Mouse (Mus musculus) cerebellum, adult 2 months (tissue): Measurements from ENCODE around the gene Mettl7a2. TPM values are rescaled to one million over a fixed set of nuclear protein-coding genes. Genes with fewer than 3 reads are reported as not detected.

Experiments
- DNase-seq, 2 experiments: peaks; one replicate each; pipeline ENCODE4 v3.0.0; 2021
- H3K27ac ChIP-seq: fragments of 200-500 bp; 2 replicates; pipeline ENCODE4 v1.5.1; 2012; ENCODE audit warnings: low read length, control low read depth, inconsistent platforms; ENCODE audit not compliant: insufficient read depth
- H3K27me3 ChIP-seq: fragments of 200-500 bp; 2 replicates; pipeline ENCODE4 v1.6.1; 2012; ENCODE audit warnings: inconsistent platforms, mild to moderate bottlenecking, low read length, moderate library complexity; ENCODE audit not compliant: control insufficient read depth, insufficient read depth
- H3K4me1 ChIP-seq: fragments of 200-500 bp; 2 replicates; pipeline ENCODE4 v1.6.1; 2011; ENCODE audit warnings: low read length; ENCODE audit not compliant: control insufficient read depth, insufficient read depth
- H3K4me3 ChIP-seq: fragments of 200-500 bp; replicated peaks from 2 replicates; pipeline ENCODE3; 2011; ENCODE audit warnings: mild to moderate bottlenecking, low read depth, low read length, control low read depth; ENCODE audit not compliant: insufficient read depth
- CTCF ChIP-seq: fragments of 200-500 bp; IDR thresholded peaks from 2 replicates; pipeline ENCODE4 v1.5.1; 2011; ENCODE audit warnings: low read depth, mild to moderate bottlenecking, control low read depth, low read length, moderate library complexity, borderline replicate concordance; ENCODE audit not compliant: insufficient read depth
- POLR2A ChIP-seq: fragments of 200-500 bp; IDR thresholded peaks from 2 replicates; pipeline ENCODE4 v1.6.1; 2011; ENCODE audit warnings: low read length, control low read depth, borderline replicate concordance; ENCODE audit not compliant: insufficient read depth
- WGBS: fragments of 180-500 bp; shearing (Covaris S2); methylation state at CpG from one replicate; pipeline ENCODE4 v1.1.7; 2018; 5-methylcytosine and 5-hydroxymethylcytosine counted together
- polyA plus RNA-seq: library from polyadenylated mRNA; depleted of rRNA; stranded (reverse); fragments of >200 nt; gene quantifications from 2 replicates; pipeline ENCODE4 v1.2.3, GENCODE M21; 2012; rRNA removed

The Mettl7a2 gene
- polyA plus RNA-seq, 1 experiment, result not detected

GRCm38 (mm10) chr15:100395561-100395960 lies 42.6 kb downstream of the Mettl7a2 start:
- WGBS, result 98% methylated on average over 3 of the region's 3 CpGs
- Histone ChIP-seq H3K27ac (no peak overlapping the region), H3K27me3 (no peaks in the 10 kb centered on the region), H3K4me1 (no peaks in the 10 kb centered on the region), H3K4me3 (no peak overlapping the region)
- TF ChIP-seq POLR2A (no peak), CTCF (no peak)
- DNase-seq, result no peak

DNA sequence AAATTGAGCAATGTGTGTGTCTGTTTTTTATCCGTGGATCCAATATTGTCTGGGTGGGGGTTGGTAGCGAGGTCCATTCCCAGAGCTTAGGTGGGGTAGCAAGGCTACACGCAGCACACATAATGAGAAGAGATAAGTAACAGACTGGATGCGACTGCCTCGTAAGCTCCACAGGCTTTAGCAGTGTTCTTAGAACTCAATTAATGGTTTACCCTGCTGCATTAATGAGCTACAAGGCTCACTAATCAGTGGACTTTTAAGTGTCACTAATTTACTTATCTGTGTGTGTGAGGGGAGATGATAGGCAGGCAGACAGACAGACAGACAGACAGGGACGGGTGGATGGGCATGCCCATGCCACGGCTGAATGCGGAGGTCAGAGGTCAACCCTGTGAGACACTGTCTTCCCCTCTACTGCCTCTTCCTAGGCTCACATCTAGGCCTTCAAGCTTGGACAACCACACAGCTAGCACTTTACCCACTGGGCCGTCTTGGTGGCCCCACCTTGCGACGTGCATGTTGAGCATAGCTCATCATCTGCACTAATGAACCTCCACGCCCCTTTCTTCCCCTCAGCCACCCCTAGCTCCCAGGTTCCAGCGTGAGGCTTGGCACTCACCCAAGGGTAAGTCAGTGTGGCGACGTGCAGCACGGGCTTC lies 47.7 kb downstream of the Mettl7a2 start:
- H3K27me3 ChIP-seq, result no peaks in the 10 kb centered on the region
- no peak for DNase-seq
- H3K4me3 ChIP-seq, result no peak overlapping the region
- no peaks in the 10 kb centered on the region for H3K4me1 ChIP-seq
- TF ChIP-seq POLR2A (no peak), CTCF (no peak)
- H3K27ac ChIP-seq, result no peak overlapping the region
- 78% methylated on average over 16 of the region's 16 CpGs for WGBS

GRCm38 (mm10) chr15:100401811-100402210 lies 48.8 kb downstream of the Mettl7a2 start:
- TF ChIP-seq CTCF (no peak), POLR2A (no peak)
- Histone ChIP-seq H3K27me3 (no peaks in the 10 kb centered on the region), H3K4me1 (no peaks in the 10 kb centered on the region), H3K4me3 (no peak overlapping the region), H3K27ac (no peak overlapping the region)
- no peak for DNase-seq
- 84% methylated on average over 4 of the region's 4 CpGs for WGBS

GRCm38 (mm10) chr15:100402347-100402746 lies 49.3 kb downstream of the Mettl7a2 start:
- no peak for DNase-seq
- Histone ChIP-seq H3K27ac (no peak overlapping the region), H3K27me3 (no peaks in the 10 kb centered on the region), H3K4me3 (no peak overlapping the region), H3K4me1 (no peaks in the 10 kb centered on the region)
- 90% methylated on average over 14 of the region's 14 CpGs for WGBS
- no peak for TF ChIP-seq POLR2A
- no peak for TF ChIP-seq CTCF

DNA sequence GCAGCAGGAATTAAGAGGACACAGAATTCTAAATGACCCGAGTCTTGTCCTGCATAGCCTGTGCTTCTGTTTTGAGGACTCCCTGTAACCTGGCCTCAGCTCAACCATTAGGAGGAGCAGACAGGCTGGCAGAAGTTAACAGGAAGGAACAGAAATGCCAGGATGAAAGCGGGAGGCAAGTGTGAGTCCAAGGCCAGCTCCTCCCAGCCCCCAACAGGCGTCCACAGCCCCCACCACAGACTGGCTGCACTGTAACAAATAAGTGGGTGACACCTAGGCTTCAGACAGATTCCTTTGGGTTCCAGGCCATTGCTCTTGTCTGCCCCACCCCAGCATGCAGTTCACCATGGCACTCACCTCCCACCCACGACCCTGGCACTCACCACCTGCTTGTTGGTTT lies 49.8 kb downstream of the Mettl7a2 start:
- TF ChIP-seq CTCF (no peak), POLR2A (no peak)
- Histone ChIP-seq H3K27me3 (no peaks in the 10 kb centered on the region), H3K27ac (no peak overlapping the region), H3K4me1 (no peaks in the 10 kb centered on the region), H3K4me3 (no peak overlapping the region)
- no peak for DNase-seq
- WGBS, result 61% methylated on average over 4 of the region's 4 CpGs

DNA sequence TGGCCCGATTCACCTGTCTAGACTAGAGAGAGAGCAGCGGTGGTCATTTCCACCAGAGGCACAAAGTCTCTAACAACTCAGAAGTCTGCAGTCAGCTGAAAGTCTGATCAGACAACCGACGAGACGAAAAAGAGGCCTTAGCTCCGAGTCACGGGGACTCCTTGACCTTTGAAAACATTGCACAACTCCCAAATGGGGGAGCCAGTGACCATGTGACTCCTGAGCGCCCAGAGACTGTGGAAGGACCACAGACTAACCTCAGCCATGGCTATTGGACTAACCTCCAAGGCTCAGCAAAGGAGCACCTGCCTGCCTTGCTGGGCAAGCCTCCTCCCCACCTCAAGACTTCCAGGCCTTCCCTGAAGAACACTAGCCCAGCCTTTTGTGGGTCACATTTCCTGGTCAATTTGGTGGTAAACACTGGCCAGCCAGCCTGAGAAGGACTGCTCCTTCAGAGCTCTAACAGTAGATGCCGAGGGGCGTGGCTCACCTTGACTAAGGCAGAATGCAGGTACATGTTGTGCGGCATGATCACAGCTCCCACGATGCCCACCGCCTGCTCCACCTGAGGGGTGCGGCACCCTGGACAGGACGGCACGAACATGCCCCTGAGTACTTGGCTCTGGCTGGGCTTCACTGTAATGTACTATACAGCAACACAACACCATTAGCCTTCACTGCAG lies 50.5 kb downstream of the Mettl7a2 start:
- Histone ChIP-seq H3K27me3 (no peaks in the 10 kb centered on the region), H3K27ac (no peak overlapping the region), H3K4me3 (no peak overlapping the region), H3K4me1 (no peaks in the 10 kb centered on the region)
- 93% methylated on average over 16 of the region's 16 CpGs for WGBS
- TF ChIP-seq CTCF (no peak), POLR2A (no peak)
- no peak for DNase-seq

DNA sequence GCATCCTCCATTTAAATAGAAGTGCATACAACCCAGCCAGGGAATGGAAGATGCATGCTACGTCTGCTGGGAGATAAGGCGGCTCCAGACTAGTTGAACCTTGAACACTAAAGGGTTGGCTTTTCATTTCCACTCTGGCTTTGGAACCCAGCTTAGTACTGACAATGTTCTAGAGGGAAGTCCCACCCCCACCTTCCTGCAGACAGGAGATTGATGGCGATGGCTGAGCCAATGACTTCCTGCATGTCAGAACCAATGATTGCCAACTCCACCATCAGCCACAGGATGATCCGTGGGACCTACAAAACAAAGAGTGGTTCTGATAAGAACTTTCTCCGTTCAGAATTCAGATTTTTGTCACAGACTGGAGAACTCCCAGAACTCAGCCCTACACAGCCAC lies 53.1 kb downstream of the Mettl7a2 start:
- DNase-seq, result no peak
- WGBS, result 87% methylated on average over 5 of the region's 5 CpGs
- TF ChIP-seq CTCF, result no peak
- no peak for TF ChIP-seq POLR2A

DNA sequence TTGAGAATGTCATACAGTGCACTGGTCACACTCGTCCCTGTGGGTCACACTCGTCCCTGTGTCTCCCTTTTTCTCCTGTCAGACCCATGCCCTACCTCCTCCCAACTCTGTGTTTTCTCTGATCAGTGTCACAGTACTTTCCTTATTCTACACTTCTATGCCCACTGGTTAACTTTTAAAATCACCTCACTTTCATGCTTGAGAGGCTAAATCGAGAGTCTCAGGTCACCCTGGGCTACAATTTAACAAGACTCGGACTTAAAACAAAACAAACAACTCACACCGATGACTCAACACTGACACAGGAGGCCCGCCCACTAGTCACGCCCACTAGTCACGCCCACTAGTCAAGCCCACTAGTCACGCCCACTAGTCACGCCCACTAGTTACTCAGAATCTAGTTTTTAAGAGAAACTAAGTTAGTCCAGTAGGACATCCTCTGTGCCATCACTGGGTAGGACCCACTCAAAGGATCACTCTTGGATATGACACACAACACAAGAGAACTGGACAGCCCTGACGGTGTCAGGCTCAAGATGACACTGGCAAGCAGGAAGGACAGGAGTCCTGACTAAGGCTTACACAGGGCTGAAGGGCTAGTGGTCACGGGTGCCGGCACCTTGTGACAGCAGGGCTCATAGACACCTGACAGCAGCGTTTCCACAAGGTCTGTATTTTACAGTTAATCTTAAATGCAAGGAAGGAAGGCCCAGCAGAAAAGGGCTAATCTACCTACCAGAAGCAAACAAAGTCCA lies 58.1 kb downstream of the Mettl7a2 start:
- H3K27me3 ChIP-seq, result no peaks in the 10 kb centered on the region
- DNase-seq, result no peak
- no peak overlapping the region for H3K27ac ChIP-seq
- no peak for TF ChIP-seq POLR2A
- no peak for TF ChIP-seq CTCF
- WGBS, result 72% methylated on average over 14 of the region's 14 CpGs
- peaks cover 8% of the 10 kb centered on the region for H3K4me1 ChIP-seq
- H3K4me3 ChIP-seq, result no peak overlapping the region

More for the DNA sequence above, 53.1 kb downstream of the Mettl7a2 start:
- H3K4me1 ChIP-seq, result no peaks in the 10 kb centered on the region
- no peaks in the 10 kb centered on the region for H3K27me3 ChIP-seq
- no peak overlapping the region for H3K4me3 ChIP-seq
- no peak overlapping the region for H3K27ac ChIP-seq

Other genes starting within 250 kb of the Mettl7a2 start
- gene Atf1, start 125.4 kb upstream of the Mettl7a2 start, polyA plus RNA-seq, result 16.8 and 18.4 TPM in 2 replicates
- not detected in 2 replicates for gene Tmprss12, start 72.4 kb upstream of the Mettl7a2 start, polyA plus RNA-seq
- gene Mettl7a1, start 49.1 kb upstream of the Mettl7a2 start, polyA plus RNA-seq, result 50.3 and 50.5 TPM in 2 replicates
- gene Mettl7a3, start 18.3 kb upstream of the Mettl7a2 start, polyA plus RNA-seq, result 0.13 and 0.15 TPM in 2 replicates
- gene Methig1, start 51 bp upstream of the Mettl7a2 start, polyA plus RNA-seq, result not detected in 2 replicates
- not detected in 2 replicates for gene Higd1c, start 11.3 kb downstream of the Mettl7a2 start, polyA plus RNA-seq
- not detected in 2 replicates for gene Gm5475, start 68.9 kb downstream of the Mettl7a2 start, polyA plus RNA-seq
- 45.4 and 50.6 TPM in 2 replicates for gene Slc11a2, start 71.9 kb downstream of the Mettl7a2 start, polyA plus RNA-seq
- gene Letmd1, start 115.8 kb downstream of the Mettl7a2 start, polyA plus RNA-seq, result 67.0 and 70.5 TPM in 2 replicates
- 18.0 and 18.3 TPM in 2 replicates for gene Csrnp2, start 142.3 kb downstream of the Mettl7a2 start, polyA plus RNA-seq
- 25.4 and 27.6 TPM in 2 replicates for gene Tfcp2, start 198.8 kb downstream of the Mettl7a2 start, polyA plus RNA-seq
- 63.9 and 64.5 TPM in 2 replicates for gene Pou6f1, start 246.8 kb downstream of the Mettl7a2 start, polyA plus RNA-seq